Mouse (Mus musculus) kidney, adult 2 months (tissue): ENCODE data around the gene Zbtb25.
A peak's percentile ranks its signal among the peaks of the same experiment; 100 is the strongest.

ENCODE experiments used
- CTCF ChIP-seq: fragments of 200-500 bp; conservative IDR thresholded peaks from 2 replicates; pipeline ENCODE4 v1.5.1; 2011; ENCODE audit warnings: low read depth, mild to moderate bottlenecking, control low read depth, low read length, moderate library complexity, mixed read lengths; ENCODE audit not compliant: insufficient read depth, insufficient read length
- POLR2A ChIP-seq: fragments of 200-500 bp; IDR thresholded peaks from one replicate; pipeline ENCODE4 v1.6.1; 2011; ENCODE audit warnings: low read depth, low read length, control low read depth

DNA sequence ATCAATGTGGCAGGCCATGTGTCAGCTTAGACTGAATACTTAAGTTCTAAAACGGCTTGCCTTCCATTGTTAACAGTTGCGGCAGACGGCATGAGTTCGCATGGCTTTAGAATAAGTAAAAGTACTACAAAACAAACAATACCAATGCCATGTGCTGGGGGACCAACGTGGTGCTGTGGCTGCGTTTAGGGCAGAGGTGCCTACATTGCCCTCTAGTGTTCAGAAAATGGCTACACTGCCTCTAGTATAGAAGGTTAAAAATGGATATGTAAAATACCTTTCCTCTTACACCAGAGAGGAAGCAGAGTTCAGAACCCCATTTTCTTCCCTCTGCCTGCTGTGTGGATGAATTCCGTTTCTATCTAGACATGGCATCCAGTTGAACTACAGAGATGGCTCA is 7.2 kb upstream of the Zbtb25 start:
- TF ChIP-seq CTCF (peak; percentile 71), POLR2A (no peak)
